Mouse (Mus musculus) midbrain, embryonic 14.5 days (tissue): Measurements from ENCODE around the gene Fbxo3. TPM values are rescaled to one million over a fixed set of nuclear protein-coding genes. Genes with fewer than 3 reads are reported as not detected.
"Not testable (repeated sequence)": the region's sequence is repeated elsewhere in the genome, so short reads cannot be mapped to it uniquely, and the experiment has no call there.

Experiments used
- ATAC-seq: fragments of 200-750 bp; cut with Nextera tagmentation; 2 replicates; pipeline ENCODE4 v1.8.0; 2017; ENCODE audit warnings: moderate number of reproducible peaks, moderate library complexity; ENCODE audit not compliant: low FRiP score, low TSS enrichment
- DNase-seq: peaks from one replicate; pipeline ENCODE4 v3.0.0-alpha.2; 2015
- H3K27ac ChIP-seq: fragments of 300-500 bp; sonication (generic); replicated peaks from 2 replicates; pipeline ENCODE4 v1.5.1; 2014; ENCODE audit warnings: mild to moderate bottlenecking, low read depth, low read length, moderate library complexity
- H3K27me3 ChIP-seq: fragments of 300-500 bp; sonication (generic); 2 replicates; pipeline ENCODE4 v1.6.1; 2014; ENCODE audit warnings: low read length, control low read depth, mixed read lengths; ENCODE audit not compliant: control insufficient read depth, insufficient read depth
- H3K36me3 ChIP-seq: fragments of 300-500 bp; sonication (generic); 2 replicates; pipeline ENCODE4 v1.6.1; 2014; ENCODE audit warnings: low read length, control low read depth; ENCODE audit not compliant: control insufficient read depth, insufficient read depth
- H3K4me1 ChIP-seq: fragments of 300-500 bp; sonication (generic); 2 replicates; pipeline ENCODE4 v1.6.1; 2014; ENCODE audit warnings: mild to moderate bottlenecking, antibody characterized with exemption, low read length, control low read depth; ENCODE audit not compliant: control insufficient read depth, insufficient read depth
- H3K4me2 ChIP-seq: fragments of 300-500 bp; sonication (generic); 2 replicates; pipeline ENCODE4 v1.6.1; 2014; ENCODE audit warnings: mild to moderate bottlenecking, low read length, moderate library complexity
- H3K4me3 ChIP-seq: fragments of 300-500 bp; sonication (generic); replicated peaks from 2 replicates; pipeline ENCODE4 v1.5.1; 2014; ENCODE audit warnings: low read depth, low read length
- H3K9ac ChIP-seq: fragments of 300-500 bp; sonication (generic); replicated peaks from 2 replicates; pipeline ENCODE4 v1.6.1; 2014; ENCODE audit warnings: mild to moderate bottlenecking, low read length, moderate library complexity
- H3K9me3 ChIP-seq: fragments of 300-500 bp; sonication (generic); 2 replicates; pipeline ENCODE4 v1.6.1; 2016; ENCODE audit warnings: low read length, control low read depth, mixed read lengths; ENCODE audit not compliant: control insufficient read depth
- WGBS: fragments of 180-500 bp; shearing (Covaris S2); extraction: QIAGEN DNeasy Blood & Tissue Kit; methylation state at CpG from one replicate; pipeline ENCODE4 v1.1.7; 2014; 5-methylcytosine and 5-hydroxymethylcytosine counted together
- polyA plus RNA-seq: library from polyadenylated mRNA; unstranded; fragments of >200 nt; fragmentation: Nextera tagmentation; extraction: Ambion mirVana; gene quantifications from 2 replicates; pipeline ENCODE4 v1.2.1, GENCODE M21; 2014

Fbxo3 gene
- polyA plus RNA-seq, 1 experiment from 2014 or later = 75.6 TPM

DNA sequence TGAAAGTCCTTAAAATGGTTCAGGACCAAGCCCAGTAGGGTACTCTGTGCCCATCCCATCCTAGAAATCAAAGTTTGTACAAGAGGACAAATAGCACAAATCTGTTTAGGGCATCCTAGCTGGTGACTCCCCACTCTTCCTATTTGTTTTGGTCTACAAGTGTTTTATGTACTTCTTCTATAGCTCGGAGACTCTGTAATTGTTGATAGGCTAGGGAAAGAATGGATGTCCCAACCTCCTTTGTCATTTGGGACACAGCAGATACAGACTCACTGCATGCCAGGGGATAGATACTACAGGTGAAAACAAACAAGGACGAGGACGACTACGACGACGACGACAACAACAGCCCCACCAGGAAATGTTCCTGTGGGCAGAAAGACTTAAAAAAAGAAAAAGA lies 40.9 kb downstream of the Fbxo3 start, which contains the start of gene Gm10799:
Gene Gm10799, minus strand, starts transcription at position 101 of the 400 bp plus-strand sequence.
- H3K36me3 ChIP-seq, H3K27me3 ChIP-seq, H3K4me3 ChIP-seq, ATAC-seq, H3K4me1 ChIP-seq, H3K9ac ChIP-seq, DNase-seq, H3K9me3 ChIP-seq, H3K4me2 ChIP-seq, H3K27ac ChIP-seq: not testable (repeated sequence)
- WGBS = 88% methylated on average over 7 of the region's 7 CpGs

DNA sequence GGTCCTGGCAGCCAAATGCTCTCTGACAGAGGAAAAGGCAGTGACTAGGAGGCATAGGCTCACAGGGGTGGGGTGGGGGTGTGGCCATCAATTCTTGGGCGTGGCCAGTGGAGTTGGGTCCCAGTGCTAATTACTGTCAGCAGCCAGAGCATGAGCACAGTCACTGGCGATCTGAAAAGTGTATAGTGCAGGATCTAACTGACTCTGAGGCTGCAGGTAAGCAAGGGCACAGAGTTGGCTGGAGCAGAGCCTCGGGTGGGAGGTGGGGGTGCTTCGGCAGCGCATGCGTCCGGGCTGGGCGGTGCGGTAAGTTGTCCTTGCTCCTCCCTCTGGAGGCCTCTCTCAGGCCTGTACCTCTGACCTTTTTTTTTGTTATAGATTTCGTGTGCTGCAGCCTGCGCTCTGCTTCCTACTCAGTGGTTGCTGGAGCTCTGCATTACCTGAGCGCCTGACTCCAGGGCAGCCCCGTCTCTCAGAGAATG lies 42.2 kb downstream of the Fbxo3 start, which contains the start of gene Cd59b:
Gene Cd59b, plus strand, starts transcription at position 146 of the 482 bp plus-strand sequence.
- Histone ChIP-seq H3K27me3 (no peaks in the 10 kb centered on the region), H3K36me3 (no peaks in the 10 kb centered on the region), H3K27ac (no peak within 1 kb of the TSS), H3K4me2 (peak within 1 kb of the TSS; percentile 54), H3K9ac (no peak within 1 kb of the TSS; the same call in 1 of the 2 replicates), H3K4me1 (0 out of 2 replicates have a peak, but pooled peaks cover 3% of the 10 kb centered on the region), H3K9me3 (no peaks in the 10 kb centered on the region), H3K4me3 (peak within 1 kb of the TSS; percentile 28)
- ATAC-seq (peak; percentile 62; the same call in 1 of the 2 replicates), DNase-seq (peak; percentile 57)
- 7% methylated on average over 13 of the region's 13 CpGs for WGBS

DNA sequence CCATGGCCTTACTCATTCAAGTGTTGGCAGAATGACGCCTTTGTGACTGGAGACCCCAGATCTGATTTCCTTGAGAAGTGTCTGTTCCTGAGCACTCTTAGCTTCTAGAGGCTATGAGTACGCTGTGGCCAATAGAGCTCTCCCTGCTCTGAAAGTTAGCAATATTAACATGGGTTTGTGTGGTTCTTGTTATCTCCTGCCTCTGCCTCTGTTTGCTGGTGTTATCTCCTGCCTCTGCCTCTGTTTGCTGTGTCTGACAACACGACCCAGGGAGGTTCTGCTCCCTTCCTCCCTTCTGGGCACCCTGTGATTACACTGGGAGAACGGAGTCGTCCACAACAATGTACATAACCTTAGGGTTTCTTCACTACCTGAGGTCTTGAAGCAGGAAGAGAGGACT lies 50.8 kb downstream of the Fbxo3 start:
- not testable (repeated sequence) for H3K9me3 ChIP-seq, H3K4me1 ChIP-seq, H3K27me3 ChIP-seq, DNase-seq, H3K9ac ChIP-seq, H3K36me3 ChIP-seq, H3K4me2 ChIP-seq, H3K4me3 ChIP-seq, H3K27ac ChIP-seq, ATAC-seq
- WGBS = 80% methylated on average over 5 of the region's 5 CpGs

DNA sequence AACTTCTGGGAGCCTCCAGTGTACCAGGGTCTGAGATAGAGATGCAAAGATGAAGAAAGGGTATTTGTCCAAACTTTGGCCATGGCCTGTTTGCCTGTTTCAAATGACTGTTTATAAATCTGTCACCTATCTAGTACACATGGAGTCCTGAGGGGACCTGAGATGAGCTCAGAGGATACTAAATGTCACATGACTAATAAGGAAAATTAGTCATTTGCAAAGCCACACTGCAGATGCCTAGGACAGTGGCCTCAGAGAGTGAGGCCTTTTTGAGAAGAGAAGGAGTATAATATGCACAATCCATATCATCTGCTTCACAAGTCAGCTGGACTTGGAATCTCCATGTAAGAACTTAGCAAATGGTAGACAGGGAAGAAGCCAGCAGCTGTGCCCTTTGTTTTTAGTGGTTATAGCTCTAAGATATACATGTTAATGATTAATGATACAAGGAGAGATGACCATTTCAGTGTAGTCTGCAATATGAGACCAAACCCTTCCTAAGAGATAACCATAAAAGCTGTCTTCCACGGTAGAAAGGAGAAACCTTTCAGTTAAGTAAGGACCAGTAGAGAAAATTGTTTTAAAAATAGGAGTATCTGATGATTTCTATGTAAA lies 54.0 kb downstream of the Fbxo3 start:
- not testable (repeated sequence) for H3K36me3 ChIP-seq, H3K9me3 ChIP-seq, ATAC-seq, DNase-seq, H3K27ac ChIP-seq, H3K4me2 ChIP-seq, H3K9ac ChIP-seq, H3K27me3 ChIP-seq, H3K4me3 ChIP-seq, H3K4me1 ChIP-seq
- no CpG with 5 or more reads among the region's 1 CpGs for WGBS

DNA sequence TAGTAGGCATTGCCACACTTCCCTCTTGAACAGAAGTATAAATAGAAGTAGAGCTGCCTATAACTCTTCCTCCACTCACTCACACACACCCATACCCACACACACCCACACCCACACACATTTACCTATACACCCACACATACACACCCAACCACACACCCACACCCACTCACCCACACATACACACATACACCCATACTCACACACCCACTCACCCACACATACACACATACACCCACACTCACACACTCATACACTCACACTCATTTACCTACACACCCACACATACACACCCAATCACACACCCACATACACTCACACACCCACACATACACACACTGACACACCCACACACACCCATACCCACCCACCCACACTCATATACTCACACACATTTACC lies 55.0 kb downstream of the Fbxo3 start:
- Histone ChIP-seq H3K9me3 (no peaks in the 10 kb centered on the region), H3K27ac (no peak overlapping the region), H3K4me3 (no peak overlapping the region), H3K4me1 (no peaks in the 10 kb centered on the region), H3K4me2 (no peak overlapping the region), H3K36me3 (no peaks in the 10 kb centered on the region), H3K9ac (no peak overlapping the region), H3K27me3 (no peaks in the 10 kb centered on the region)
- DNase-seq = no peak
- no peak for ATAC-seq

DNA sequence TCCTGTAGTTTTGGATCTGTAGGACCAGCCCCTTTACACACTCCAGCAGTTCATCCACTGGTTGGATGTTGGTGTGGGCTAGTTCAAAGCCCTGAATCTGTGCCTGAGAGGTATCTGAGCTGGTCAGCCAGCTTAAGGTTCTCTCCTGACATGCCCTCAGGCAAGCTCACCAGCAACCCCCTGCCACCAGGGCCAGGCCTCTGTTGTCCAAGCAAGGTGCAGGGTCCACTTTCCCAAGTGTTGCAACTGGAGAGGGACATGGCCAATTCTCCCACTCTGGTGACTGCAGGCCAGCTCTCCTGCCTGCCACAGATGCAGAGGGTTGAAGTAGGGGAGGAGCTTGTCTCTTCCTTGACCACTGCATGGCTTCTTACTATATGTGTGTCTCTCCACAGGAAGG lies 56.5 kb downstream of the Fbxo3 start:
- not testable (repeated sequence) for ATAC-seq

DNA sequence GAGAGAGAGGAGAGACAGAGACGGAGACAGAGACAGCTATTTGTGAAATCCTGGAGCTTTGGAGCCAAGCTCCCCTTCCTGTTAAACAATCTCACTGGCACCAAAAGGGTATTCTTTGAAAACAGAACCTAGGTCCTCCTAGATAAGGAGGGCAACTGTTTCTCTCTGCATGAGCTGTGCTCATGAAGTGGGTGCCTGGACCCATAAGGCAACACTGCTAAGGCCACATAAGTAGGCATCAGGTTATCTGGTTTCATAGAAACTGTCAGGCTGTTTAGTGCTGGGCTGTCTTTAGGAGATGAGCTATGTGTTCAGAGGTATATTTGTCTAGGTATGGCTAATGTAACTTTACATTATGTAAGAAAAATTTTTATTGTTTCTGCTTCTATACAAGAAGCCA lies 60.0 kb downstream of the Fbxo3 start:
- not testable (repeated sequence) for DNase-seq

More for the DNA sequence above, 56.5 kb downstream of the Fbxo3 start:
- DNase-seq, H3K4me3 ChIP-seq, H3K4me1 ChIP-seq, H3K4me2 ChIP-seq, H3K9me3 ChIP-seq, H3K27ac ChIP-seq, H3K36me3 ChIP-seq, H3K9ac ChIP-seq, H3K27me3 ChIP-seq: not testable (repeated sequence)

DNA sequence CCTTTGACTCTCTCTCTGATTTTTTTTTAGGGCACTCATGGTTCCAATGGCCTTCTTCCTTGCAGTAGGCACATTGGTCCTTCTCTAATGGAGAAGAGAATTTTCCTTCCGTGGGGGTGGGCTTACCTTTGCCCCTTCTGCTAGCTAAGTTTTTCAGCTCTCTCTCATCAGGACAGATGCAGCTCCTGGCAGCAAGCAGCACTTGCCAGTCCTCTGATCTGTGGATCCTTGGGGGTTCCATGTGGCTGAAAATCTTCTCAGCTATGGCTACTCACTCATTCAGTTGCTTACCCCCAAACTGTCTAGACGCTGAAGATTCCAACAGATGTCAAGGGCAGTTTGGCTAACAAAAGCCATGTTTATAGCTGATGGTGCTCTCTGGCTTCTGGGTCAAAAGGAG lies 65.8 kb downstream of the Fbxo3 start:
- no peak for DNase-seq
- WGBS = 89% methylated on average over 2 of the region's 2 CpGs
- no peaks in the 10 kb centered on the region for H3K9me3 ChIP-seq
- no peaks in the 10 kb centered on the region for H3K36me3 ChIP-seq
- H3K9ac ChIP-seq = no peak overlapping the region
- no peak overlapping the region for H3K4me2 ChIP-seq
- no peaks in the 10 kb centered on the region for H3K4me1 ChIP-seq
- no peak overlapping the region for H3K27ac ChIP-seq
- H3K4me3 ChIP-seq = no peak overlapping the region
- no peak for ATAC-seq
- H3K27me3 ChIP-seq = no peaks in the 10 kb centered on the region

More for the DNA sequence above, 60.0 kb downstream of the Fbxo3 start:
- H3K36me3 ChIP-seq, H3K4me2 ChIP-seq, H3K27ac ChIP-seq, H3K27me3 ChIP-seq, ATAC-seq, H3K9me3 ChIP-seq, H3K4me3 ChIP-seq, H3K4me1 ChIP-seq, H3K9ac ChIP-seq: not testable (repeated sequence)
- WGBS = 89% methylated on average over 1 of the region's 1 CpGs

DNA sequence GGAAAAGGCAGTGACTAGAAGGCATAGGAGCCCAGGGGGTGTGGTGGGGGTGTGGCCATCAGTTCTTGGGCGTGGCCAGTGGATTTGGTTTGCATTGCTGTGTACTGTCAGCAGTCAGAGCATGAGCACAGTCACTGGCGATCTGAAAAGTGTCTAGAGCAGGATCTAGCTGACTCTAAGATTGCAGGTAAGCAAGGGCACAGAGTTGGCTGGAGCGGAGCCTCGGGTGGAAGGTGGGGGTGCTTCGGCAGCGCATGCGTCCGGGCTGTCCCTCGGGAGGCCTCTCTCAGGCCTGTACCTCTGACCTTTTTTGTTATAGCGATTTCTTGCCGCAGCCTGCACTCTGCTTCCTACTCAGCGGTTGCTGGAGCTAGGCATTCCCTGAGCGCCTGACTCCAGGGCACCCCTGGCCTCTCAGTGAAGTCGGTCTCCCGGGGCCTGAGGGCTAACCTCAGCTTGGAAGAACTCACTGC lies 68.3 kb downstream of the Fbxo3 start, which contains the start of gene Cd59a:
Gene Cd59a, plus strand, starts transcription at position 61 of the 473 bp plus-strand sequence.
- no peaks in the 10 kb centered on the region for H3K9me3 ChIP-seq
- peak within 1 kb of the TSS; percentile 52 for H3K9ac ChIP-seq
- peak within 1 kb of the TSS; percentile 35 for H3K4me3 ChIP-seq
- H3K4me1 ChIP-seq = no peaks in the 10 kb centered on the region
- H3K4me2 ChIP-seq = peak within 1 kb of the TSS; percentile 65
- DNase-seq (peak; percentile 79), ATAC-seq (peak; percentile 85)
- WGBS = 11% methylated on average over 15 of the region's 15 CpGs
- peak within 1 kb of the TSS; percentile 61 for H3K27ac ChIP-seq
- no peaks in the 10 kb centered on the region for H3K27me3 ChIP-seq
- no peaks in the 10 kb centered on the region for H3K36me3 ChIP-seq
